In genomic region chr2:32962062-32962874, GRCm38 (mm10) we compare ENCODE assay signal across 7 mouse cellular contexts. TPM values are rescaled to one million over a fixed set of nuclear protein-coding genes. Genes with fewer than 3 reads are reported as not detected.
DNase-seq lines count a peak whose midpoint lies in the region; ATAC-seq and TF ChIP-seq lines count a peak whose summit lies in the region.

No protein-coding gene starts in this region.

- no peaks in the 10 kb centered on the region for H3K9me3 ChIP-seq in lung, postnatal 0 days (ENCODE audit: low read length)
- no peaks in the 10 kb centered on the region for H3K9me3 ChIP-seq in forebrain, embryonic 16.5 days (ENCODE audit: control insufficient read depth, low read length)
- no peaks in the 10 kb centered on the region for H3K9me3 ChIP-seq in liver, embryonic 12.5 days (replicated peaks)

- peak; percentile 26 for DNase-seq in lung, postnatal 0 days (ENCODE audit: low spot score)
- no peak for DNase-seq in lung, postnatal 25 days (ENCODE audit: low spot score)
- peak; percentile 38 for DNase-seq in testis, postnatal 14 days (ENCODE audit: low spot score)
- no peak for DNase-seq in spleen, adult 18-20 months

- H3K27me3 ChIP-seq in lung, postnatal 0 days (replicated peaks; ENCODE audit: insufficient read depth, low read length), result no peaks in the 10 kb centered on the region
- no peaks in the 10 kb centered on the region for H3K27me3 ChIP-seq in forebrain, embryonic 16.5 days (replicated peaks; ENCODE audit: control insufficient read depth, insufficient read depth, low read length)
- no peaks in the 10 kb centered on the region for H3K27me3 ChIP-seq in liver, embryonic 12.5 days (replicated peaks)

- TF ChIP-seq EP300 in lung, postnatal 0 days (IDR thresholded peaks at IDR 0.05), result no peak

- TF ChIP-seq POLR2A in bone marrow, adult 2 months (IDR thresholded peaks at IDR 0.05; ENCODE audit: borderline replicate concordance, control insufficient read depth, low read depth, low read length), result no peak

- under 1% methylated on average over 33 of the region's 33 CpGs for WGBS in lung, postnatal 0 days
- 1% methylated on average over 33 of the region's 33 CpGs for WGBS in bone marrow, adult 2 months
- under 1% methylated on average over 33 of the region's 33 CpGs for WGBS in forebrain, embryonic 16.5 days
- WGBS in liver, embryonic 12.5 days (ENCODE audit: insufficient replicate concordance), result under 1% methylated on average over 33 of the region's 33 CpGs

- H3K27ac ChIP-seq in lung, postnatal 0 days (ENCODE audit: low read length), result peak overlapping the region; percentile 81
- H3K27ac ChIP-seq in bone marrow, adult 2 months (ENCODE audit: control insufficient read depth, insufficient read depth, low read depth, low read length, poor library complexity), result peak overlapping the region; percentile 61
- peak overlapping the region; percentile 66 for H3K27ac ChIP-seq in forebrain, embryonic 16.5 days (ENCODE audit: low read length)
- H3K27ac ChIP-seq in liver, embryonic 12.5 days, result peak overlapping the region; percentile 94

- TF ChIP-seq CTCF in lung, postnatal 0 days (IDR thresholded peaks at IDR 0.05), result no peak
- TF ChIP-seq CTCF in bone marrow, adult 2 months (IDR thresholded peaks at IDR 0.05; ENCODE audit: control insufficient read depth, insufficient read depth, low read length), result no peak

- peaks cover 7% of the 10 kb centered on the region for H3K4me1 ChIP-seq in lung, postnatal 0 days (ENCODE audit: insufficient read depth, low read depth, low read length)
- peaks cover 3% of the 10 kb centered on the region; the same call in 1 of the 2 replicates for H3K4me1 ChIP-seq in bone marrow, adult 2 months (ENCODE audit: control insufficient read depth, insufficient read depth, low read length)
- peaks cover 35% of the 10 kb centered on the region for H3K4me1 ChIP-seq in forebrain, embryonic 16.5 days (replicated peaks; ENCODE audit: control insufficient read depth, insufficient read depth, low read length)
- H3K4me1 ChIP-seq in liver, embryonic 12.5 days, result peaks cover 63% of the 10 kb centered on the region

- peak overlapping the region; percentile 85 for H3K4me2 ChIP-seq in lung, postnatal 0 days (replicated peaks; ENCODE audit: low read depth, low read length)
- H3K4me2 ChIP-seq in forebrain, embryonic 16.5 days (ENCODE audit: low read length), result peak overlapping the region; percentile 93
- peak overlapping the region; percentile 96 for H3K4me2 ChIP-seq in liver, embryonic 12.5 days

- peak overlapping the region; percentile 92 for H3K9ac ChIP-seq in lung, postnatal 0 days (replicated peaks; ENCODE audit: low read depth)
- H3K9ac ChIP-seq in forebrain, embryonic 16.5 days (replicated peaks; ENCODE audit: low read depth, low read length), result peak overlapping the region; percentile 85
- H3K9ac ChIP-seq in liver, embryonic 12.5 days, result peak overlapping the region; percentile 94

- H3K36me3 ChIP-seq in lung, postnatal 0 days (ENCODE audit: insufficient read depth, low read length), result peaks cover 3% of the 10 kb centered on the region; the same call in 1 of the 2 replicates
- peaks cover 13% of the 10 kb centered on the region for H3K36me3 ChIP-seq in forebrain, embryonic 16.5 days (ENCODE audit: control insufficient read depth, insufficient read depth)
- H3K36me3 ChIP-seq in liver, embryonic 12.5 days, result peaks cover 35% of the 10 kb centered on the region

- no peak for ATAC-seq in lung, postnatal 0 days
- peak; percentile 4 for ATAC-seq in forebrain, embryonic 16.5 days
- ATAC-seq in liver, embryonic 12.5 days, result no peak

- peak overlapping the region; percentile 69 for H3K4me3 ChIP-seq in lung, postnatal 0 days (ENCODE audit: low read depth, low read length)
- peak overlapping the region; percentile 92 for H3K4me3 ChIP-seq in bone marrow, adult 2 months (replicated peaks; ENCODE audit: control insufficient read depth, low read depth, low read length)
- H3K4me3 ChIP-seq in forebrain, embryonic 16.5 days (replicated peaks; ENCODE audit: low read length), result peak overlapping the region; percentile 78
- H3K4me3 ChIP-seq in liver, embryonic 12.5 days, result peak overlapping the region; percentile 86

RNA-seq across cellular contexts. Expression of gene Lrsam1, which starts 0.9 kb away (rescaled TPM):
- 5.8 and 6.3 TPM in 2 replicates for polyA plus RNA-seq in lung, postnatal 0 days (2015; fragmentation: Nextera tagmentation; extraction: Ambion mirVana)
- polyA plus RNA-seq in bone marrow, adult 2 months (2011; ENCODE audit: insufficient read depth, insufficient read length, low replicate concordance, missing spikeins), result 2.3 and 4.1 TPM in 2 replicates
- polyA plus RNA-seq in forebrain, embryonic 16.5 days (2015; fragmentation: Nextera tagmentation; extraction: Ambion mirVana), result 18.1 and 21.9 TPM in 2 replicates
- polyA plus RNA-seq in liver, embryonic 12.5 days (2016; fragmentation: Nextera tagmentation; extraction: Ambion mirVana), result 3.5 and 4.4 TPM in 2 replicates

RNA-seq across cellular contexts. Expression of gene Rpl12, which starts 0.9 kb away (rescaled TPM):
- 78.4 and 82.5 TPM in 2 replicates for polyA plus RNA-seq in lung, postnatal 0 days (2015; fragmentation: Nextera tagmentation; extraction: Ambion mirVana)
- polyA plus RNA-seq in bone marrow, adult 2 months (2011; ENCODE audit: insufficient read depth, insufficient read length, low replicate concordance, missing spikeins), result 32.7 and 113 TPM in 2 replicates
- polyA plus RNA-seq in forebrain, embryonic 16.5 days (2015; fragmentation: Nextera tagmentation; extraction: Ambion mirVana), result 101 and 105 TPM in 2 replicates
- 171 and 174 TPM in 2 replicates for polyA plus RNA-seq in liver, embryonic 12.5 days (2016; fragmentation: Nextera tagmentation; extraction: Ambion mirVana)

RNA-seq across cellular contexts. Expression of gene Slc2a8, which starts 19.6 kb away (rescaled TPM):
- polyA plus RNA-seq in lung, postnatal 0 days (2015; fragmentation: Nextera tagmentation; extraction: Ambion mirVana), result 19.5 and 20.1 TPM in 2 replicates
- polyA plus RNA-seq in bone marrow, adult 2 months (2011; ENCODE audit: insufficient read depth, insufficient read length, low replicate concordance, missing spikeins), result 6.4 and 6.7 TPM in 2 replicates
- polyA plus RNA-seq in forebrain, embryonic 16.5 days (2015; fragmentation: Nextera tagmentation; extraction: Ambion mirVana), result 23.9 and 24.0 TPM in 2 replicates
- polyA plus RNA-seq in liver, embryonic 12.5 days (2016; fragmentation: Nextera tagmentation; extraction: Ambion mirVana), result 11.2 and 11.9 TPM in 2 replicates

Comparison
In these comparisons a context has a peak if more than half of its experiments do, and no peak if none do; other contexts are left out.
1. DNase-seq: peak in lung, postnatal 0 days (single experiment) and testis, postnatal 14 days (single experiment); none in lung, postnatal 25 days (single experiment) and spleen, adult 18-20 months (0 of 2).
2. Peak in every context shown above with its lines, with median percentiles within 50 percentile points of each other: H3K27ac ChIP-seq, H3K4me2 ChIP-seq, H3K4me3 ChIP-seq and H3K9ac ChIP-seq.